Mouse (Mus musculus): ENCODE results near the gene Gadl1.

The Gadl1 gene

DNA sequence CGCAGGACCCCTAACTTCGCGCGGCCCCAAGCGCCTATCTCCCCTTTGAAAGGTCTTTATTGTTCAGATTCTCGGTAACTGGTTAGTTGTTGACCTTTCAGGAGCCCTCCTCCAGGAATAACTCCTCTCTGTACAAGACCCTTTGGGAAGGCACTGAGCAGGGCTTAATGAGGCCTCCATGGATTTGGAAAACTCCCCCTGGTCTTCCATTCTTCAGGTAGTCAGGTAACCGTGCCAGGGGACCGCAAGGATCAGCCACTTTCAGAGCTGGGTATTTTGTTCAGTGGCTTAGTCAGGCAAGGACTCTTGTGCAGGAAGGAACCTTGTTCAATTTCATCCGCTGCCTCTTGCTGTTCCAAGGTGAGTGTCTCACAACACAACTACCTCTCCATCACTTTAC lies at the start of gene Gadl1:
Gene Gadl1, plus strand, starts transcription at position 301 of the 400 bp plus-strand sequence.
- DNase-seq (ENCODE audit: low read depth, low spot score): no peak

DNA sequence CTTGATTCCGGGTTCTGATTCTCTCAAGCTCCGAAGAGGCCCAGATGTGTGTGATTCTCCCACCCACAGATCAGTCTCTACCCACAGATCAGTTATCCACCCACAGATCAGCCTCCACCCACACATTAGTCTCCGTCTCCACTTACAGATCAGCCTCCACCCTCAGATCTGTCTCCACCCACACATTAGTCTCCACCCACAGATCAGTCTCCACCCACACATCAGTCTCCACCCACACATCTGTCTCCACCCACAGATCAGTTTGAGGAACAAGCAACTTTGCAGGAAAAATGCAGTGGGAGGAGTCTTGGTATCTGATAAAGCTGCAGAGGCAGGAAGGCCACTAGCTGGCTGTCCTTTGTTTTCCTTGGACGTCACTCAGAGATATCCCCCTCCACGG lies 46.5 kb upstream of the Gadl1 start:
- no peak for DNase-seq (ENCODE audit: low read depth, low spot score)

DNA sequence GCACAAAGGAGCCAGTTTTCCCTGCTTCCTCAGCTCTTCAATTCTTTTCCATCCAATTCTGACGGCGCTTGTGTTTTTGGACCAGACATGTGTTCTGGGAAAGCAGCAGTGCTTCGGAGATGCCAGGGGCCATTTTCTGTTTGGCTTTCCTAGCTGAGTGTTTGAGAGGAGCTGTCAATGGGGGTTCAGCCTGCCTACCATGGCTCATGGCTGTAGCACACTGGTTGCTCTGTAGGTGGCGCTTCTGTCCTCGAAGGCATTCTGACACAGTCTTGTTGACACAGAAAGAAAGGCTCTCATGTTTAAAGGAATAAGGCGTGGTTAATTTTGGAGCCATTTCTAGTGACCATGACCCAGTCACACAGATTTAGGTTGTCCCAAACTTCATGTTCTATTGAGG lies 45.9 kb upstream of the Gadl1 start:
- DNase-seq (ENCODE audit: low read depth, low spot score): no peak

DNA sequence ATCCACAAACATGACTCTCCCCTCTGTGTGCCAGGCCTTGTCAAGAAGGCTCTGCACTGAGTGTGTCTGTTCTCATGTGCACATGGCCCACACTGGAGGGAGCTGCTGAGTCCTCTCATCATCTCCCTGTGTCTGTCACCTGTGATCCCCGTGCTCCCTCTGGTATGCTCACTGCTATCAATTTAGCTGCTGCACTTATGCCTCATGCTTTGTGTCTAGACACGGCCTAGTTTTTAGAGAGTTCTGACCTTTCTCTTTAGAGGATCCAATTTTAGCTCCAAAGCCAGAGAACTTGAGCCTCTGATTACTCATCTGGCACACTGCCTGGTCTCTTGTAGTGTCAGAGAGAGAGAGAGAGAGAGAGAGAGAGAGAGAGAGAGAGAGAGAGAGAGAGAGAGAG lies 42.0 kb upstream of the Gadl1 start:
- DNase-seq (ENCODE audit: low read depth, low spot score): no peak

DNA sequence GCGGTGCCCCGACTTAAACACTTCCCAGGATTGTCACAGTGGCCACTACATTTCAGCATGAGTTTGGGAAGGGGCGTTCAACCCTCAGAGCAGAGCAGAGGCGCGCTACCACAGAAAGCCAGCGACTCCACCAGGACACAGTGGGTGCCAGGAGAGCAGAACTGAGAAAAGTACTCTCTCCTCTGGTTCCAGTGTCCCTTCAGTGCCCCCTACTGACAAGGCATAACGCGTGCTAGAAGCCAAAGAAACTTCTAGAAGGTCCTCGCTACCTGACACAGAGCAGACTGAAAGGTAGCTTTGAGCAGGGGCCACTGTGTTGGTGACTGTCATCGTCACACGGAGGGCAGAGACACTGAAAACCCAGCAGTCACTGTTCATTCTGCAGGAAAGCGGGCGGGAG lies 39.1 kb upstream of the Gadl1 start:
- DNase-seq (ENCODE audit: low read depth, low spot score): no peak

DNA sequence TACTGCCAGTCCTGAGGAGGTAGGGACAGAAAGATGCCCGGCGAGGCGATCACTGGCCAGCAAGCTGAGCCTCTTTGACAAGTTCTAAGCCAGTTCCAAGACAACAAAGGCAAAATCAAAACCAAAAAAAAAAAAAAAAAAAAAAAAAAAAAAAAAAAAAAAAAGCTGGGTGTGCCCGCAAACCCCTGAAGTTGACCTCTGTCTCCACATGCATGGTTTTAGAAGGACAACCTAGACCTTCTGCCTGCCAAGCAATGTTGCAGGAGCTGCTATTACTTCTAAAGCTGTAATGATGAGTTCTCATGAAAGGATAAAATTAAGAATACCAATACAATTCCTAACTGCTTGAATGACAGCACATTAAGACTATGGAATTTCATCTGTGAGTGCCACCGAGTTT lies 38.6 kb upstream of the Gadl1 start:
- no peak for DNase-seq (ENCODE audit: low read depth, low spot score)

DNA sequence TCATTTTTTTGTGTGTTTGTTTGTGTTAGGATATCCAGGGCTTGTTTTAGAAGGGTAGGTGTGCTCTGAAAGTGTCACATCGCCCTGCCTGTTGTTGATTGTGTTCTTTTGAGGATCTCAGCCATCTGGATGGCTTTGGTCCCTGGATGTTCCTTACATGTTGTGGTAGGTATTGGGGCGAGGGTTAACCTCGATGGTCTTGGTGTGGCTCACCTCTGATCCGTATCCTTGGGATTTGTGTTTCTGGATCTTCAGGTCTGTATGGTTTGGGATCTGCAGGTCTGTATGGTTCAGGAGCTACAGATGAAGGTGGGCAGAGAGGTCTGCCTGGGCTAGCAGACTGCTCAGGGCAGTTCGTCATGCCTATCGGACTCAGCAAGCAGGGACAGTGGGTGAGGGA lies 28.8 kb upstream of the Gadl1 start:
- no peak for DNase-seq (ENCODE audit: low read depth, low spot score)

DNA sequence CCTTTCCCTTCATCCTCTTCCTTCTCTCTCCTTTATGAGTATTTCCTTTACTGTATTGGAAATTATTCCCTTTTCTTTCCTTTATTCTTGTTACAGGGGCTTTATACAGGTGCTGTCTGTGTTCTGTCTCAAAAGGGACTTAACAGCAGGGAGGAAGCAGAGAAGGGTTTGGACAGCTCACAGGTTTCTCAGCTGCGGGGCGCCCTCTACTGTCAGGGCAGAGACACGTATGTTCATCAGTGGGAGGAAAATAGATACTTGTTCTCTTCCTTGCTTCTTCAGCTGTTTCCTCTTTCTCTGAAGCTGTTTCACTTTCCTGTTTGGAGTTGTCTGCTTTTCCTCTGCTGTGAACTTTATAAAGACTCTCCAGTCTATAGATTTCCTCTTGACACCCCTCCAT lies 28.1 kb upstream of the Gadl1 start:
- no peak for DNase-seq (ENCODE audit: low read depth, low spot score)

DNA sequence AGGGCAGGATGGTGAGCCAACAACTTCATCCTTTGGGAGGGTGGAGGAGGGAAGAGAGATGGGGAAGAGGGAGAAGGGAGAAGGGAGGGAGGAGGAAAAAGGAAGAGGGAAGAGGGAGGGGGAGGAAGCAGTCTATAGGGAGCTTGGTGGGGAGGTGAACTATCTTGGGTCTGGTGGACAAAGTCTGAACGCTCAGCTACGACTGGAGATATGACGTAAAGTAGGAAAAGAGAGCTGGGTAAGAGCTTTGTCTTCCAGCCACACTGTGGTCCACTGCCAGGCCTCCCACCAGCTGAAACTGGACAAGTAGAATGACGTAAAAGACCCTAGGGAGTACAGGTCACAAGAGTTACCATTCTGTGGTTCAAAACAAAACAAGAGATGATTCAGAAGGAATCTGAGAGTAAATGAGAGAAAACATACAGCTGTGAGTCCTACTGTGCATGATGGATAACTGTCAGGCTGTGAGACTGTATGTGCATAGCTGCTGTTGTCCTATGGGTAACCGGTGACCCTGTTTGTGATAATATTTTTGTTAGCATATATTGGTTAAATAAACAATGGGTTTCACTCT lies 26.5 kb upstream of the Gadl1 start:
- DNase-seq (ENCODE audit: low read depth, low spot score): peak; percentile 41

DNA sequence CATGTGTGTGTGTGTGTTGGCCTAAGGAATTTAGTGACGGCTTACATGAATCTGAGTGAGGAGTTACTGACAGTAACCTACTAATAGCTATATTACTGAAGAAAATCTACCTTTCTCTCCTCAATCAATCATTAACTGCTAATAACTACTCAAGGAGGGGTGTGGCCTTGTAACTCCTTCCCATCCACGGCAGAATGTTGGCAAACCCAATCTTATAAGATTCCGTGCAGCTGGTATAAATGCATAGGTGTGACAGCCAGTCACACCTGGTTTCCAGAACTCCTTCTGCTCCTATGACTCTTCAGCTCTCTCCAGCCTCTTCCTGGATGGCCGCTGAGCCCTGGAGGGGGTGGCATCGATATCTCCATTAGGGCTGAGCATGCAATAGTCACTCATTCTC lies 25.8 kb upstream of the Gadl1 start:
- no peak for DNase-seq (ENCODE audit: low read depth, low spot score)

DNA sequence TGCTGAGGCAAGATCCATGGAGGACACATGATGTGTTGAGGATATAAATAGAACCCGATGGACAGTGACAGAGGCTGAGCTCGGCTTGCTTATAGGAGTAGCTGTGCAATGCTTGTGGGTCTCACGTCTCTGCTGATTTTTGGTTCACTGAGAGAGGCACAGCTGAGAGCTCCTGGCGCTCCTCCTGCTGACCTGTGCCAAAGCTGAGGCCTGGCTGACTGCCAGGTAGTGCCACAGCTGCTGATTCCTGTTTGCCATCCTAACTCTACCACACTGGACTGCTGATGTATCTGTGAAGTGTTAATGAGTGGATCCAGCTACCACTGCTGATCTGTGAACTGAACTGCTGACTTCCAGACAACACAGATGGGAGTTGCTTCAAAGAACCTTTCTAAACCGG lies 21.7 kb upstream of the Gadl1 start:
- no peak for DNase-seq (ENCODE audit: low read depth, low spot score)

DNA sequence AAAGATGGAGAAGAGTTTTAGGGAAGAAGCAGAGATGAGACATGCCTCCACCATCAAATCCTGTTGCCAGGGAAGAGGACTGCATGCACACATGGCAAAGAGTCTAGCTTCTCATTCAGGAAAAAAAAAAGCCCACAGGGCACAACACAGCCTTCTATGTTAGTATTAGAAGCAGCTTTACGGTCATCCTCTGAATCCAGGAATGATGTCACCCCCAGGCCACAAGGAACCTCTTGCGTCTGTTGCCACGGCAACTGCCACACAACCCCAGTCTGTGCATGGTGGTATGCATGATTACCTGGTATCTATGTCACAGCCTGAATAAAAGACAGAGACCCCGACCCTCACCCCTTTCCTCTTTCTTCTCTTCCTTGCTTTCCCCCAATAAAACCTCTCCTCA lies 16.1 kb upstream of the Gadl1 start:
- DNase-seq (ENCODE audit: low read depth, low spot score): no peak

DNA sequence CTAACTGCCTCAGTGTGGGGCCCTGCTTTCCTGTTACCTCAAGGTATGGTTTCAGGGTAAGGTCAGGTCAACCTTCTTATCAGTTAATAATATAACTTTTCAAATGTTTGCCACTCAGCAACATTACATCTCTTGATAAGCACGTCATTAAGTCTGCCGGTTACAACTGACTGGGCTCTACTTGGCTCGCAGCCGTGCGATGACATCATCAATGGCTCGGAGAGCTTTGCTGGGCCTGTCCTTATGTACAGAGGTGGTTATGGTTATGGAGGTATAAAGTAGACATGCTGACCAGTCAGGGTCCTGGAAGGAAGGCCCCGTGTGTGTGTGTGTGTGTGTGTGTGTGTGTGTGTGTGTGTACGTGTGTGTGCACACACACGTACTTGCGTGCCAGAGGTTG lies 15.3 kb upstream of the Gadl1 start:
- DNase-seq (ENCODE audit: low read depth, low spot score): no peak

DNA sequence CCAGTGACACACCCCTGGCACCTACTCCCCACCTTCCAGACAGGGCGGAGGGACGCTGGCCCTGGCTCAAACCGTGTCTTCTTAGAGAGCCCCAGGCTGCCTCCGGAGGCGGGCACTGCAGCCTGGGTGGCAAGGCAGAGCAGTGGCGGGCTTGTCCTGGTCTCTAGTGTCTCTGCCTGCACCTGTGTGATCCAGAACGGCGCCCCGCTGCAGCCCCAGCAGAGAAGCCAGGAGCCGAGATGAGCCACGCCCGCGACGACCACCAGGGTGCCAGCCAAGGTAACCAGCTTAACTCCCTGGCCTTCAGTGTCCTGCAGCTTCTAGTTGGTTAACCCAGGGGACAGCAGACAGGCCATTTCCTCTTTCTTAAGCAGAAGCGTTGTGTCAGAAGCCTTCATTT lies 930 bp upstream of the Gadl1 start:
- no peak for DNase-seq (ENCODE audit: low read depth, low spot score)

DNA sequence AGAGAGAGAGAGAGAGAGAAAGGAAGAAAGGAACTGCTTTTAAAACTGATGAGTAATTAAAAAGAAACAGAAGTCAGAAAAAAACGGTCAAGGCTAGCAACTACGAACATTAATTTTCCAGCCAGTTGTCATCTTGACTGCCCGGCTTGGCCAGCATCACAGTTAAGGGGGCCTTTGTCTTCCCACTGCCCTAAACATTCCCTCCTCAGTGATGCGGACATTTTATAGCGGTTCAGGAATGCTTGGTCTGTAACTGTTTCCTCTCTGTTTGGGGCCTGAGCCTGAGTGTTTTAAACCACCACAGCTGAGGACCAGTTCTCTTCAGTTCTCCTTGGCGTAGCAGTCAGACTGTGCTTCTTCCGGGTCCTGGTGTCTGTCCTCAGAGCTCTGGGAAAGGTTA lies 4.8 kb downstream of the Gadl1 start:
- peak; percentile 47 for DNase-seq (ENCODE audit: low read depth, low spot score)

DNA sequence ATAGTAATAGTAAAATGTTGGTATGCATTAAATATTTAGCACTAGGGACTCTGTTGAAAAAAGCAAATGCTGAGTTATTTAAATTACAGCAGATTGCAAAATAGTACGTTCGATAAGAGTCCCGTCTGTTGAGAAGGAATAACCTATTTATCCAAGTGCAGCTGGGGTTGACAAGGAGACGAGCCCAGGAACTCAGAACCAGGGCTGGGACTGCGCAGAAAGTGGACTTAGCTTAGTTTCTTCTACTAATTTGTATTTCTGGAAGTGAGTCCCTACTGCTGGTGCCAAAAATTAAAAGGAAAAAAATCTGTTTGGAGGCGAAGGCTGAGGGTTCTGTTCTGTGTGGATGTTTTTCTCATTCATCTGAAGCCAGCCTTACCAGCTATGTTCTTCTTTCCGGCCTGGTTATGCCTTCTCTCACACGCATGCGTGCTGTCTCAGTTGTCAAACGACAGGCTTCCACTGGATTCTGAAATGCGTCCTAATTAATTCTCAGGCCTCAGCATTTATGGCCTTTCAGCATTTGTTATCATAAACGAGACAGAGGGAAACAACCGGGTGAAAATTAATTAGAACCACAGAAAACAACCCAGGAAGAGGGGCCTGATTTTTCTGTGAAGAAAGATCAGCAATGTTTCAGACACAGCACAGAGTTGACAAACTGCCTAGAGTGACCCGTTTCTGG lies 6.5 kb downstream of the Gadl1 start:
- no peak for DNase-seq (ENCODE audit: low read depth, low spot score)

DNA sequence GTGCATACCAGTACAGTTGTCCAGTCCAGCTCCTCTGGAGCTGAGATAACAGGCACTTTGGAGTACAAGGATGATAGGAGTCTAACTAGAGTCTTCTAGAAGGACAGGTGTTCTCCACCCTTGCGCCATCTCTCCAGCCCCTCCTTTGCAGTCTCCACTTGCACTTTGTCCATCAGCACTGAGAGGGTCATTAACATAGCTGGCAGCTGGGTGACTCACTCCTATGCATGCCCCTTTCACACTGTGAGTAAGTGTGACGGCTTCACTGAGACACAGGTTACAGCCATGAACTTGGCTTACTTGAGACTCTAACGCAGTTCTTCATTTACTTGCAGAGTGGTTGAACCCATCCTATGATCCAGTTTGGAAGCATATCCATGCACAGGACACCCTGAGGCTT lies 10.5 kb downstream of the Gadl1 start:
- DNase-seq (ENCODE audit: low read depth, low spot score): no peak

DNA sequence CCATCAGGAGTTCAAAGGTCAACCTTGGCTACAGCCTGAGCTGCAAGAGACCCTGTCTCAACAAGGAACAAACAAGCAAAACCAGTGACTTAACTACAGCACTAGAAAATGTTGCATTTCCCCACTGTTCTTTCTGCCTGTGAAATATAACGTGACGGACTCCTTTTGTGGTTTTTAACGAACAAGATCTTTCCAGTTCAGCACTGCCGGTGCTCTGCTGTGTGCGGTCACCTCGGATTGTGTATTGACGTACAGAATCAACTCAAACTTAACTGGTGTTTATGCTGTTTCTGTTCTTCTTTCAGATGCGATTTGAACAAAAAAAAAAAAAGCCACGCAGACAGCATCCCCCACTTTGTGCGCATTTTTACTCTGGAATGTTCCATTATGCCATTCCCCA lies 13.4 kb downstream of the Gadl1 start:
- DNase-seq (ENCODE audit: low read depth, low spot score): no peak

DNA sequence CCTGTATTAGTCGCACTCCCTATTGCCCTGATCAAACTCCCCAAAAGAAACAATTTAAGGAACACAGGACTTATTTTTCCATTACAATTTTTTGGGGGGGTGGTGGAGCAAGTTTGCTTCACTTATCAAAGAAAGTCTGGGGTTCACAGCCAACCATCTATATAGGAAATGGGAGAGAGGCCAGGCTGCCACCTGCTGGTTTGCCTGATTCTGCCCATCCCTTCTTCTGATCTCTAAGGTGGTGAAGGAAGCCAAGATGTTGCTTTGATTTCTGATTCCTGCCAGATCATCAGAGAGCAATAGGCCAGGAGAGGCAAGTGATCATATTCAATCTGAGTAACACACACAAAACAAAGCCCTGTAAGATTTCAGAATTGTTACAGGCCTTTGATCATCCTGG lies 14.8 kb downstream of the Gadl1 start:
- no peak for DNase-seq (ENCODE audit: low read depth, low spot score)

DNA sequence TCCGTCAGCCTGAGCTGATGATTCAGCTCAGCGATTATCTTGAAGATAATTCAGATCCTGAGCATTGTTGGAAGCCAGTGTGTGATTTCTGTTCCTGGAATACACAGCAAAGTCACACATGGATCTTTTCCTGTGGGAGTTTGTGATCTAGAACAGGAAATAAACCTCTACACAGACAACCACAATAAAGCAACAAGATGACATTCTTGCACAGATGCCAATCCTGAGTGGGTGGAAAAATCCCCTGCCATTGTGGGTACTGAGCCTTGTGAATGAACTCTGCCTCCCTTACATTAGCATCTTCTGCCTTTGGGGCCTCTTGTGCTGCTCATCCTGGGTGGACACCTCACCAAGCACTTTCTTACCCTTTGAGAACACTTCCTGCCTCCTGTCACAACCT lies 22.5 kb downstream of the Gadl1 start:
- DNase-seq (ENCODE audit: low read depth, low spot score): no peak

DNA sequence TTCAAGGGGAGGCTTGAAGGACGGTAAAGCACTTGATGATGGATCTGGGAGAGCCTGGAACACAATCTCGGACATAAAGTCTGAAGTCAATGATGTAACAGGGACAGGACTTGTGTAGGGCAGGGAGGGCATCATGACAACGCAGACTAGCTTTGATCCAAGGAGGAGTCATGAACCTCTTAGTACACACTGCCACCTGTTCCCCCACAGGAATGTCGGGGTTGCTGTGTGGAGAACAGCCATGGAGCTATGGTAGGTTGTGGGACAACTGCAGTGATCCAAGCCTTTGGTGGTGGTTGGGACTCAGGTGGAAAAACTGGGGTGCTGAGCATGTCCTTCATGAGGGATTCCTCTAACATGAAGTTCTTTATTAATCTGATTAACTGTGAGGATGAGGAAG lies 23.5 kb downstream of the Gadl1 start:
- DNase-seq (ENCODE audit: low read depth, low spot score): no peak

DNA sequence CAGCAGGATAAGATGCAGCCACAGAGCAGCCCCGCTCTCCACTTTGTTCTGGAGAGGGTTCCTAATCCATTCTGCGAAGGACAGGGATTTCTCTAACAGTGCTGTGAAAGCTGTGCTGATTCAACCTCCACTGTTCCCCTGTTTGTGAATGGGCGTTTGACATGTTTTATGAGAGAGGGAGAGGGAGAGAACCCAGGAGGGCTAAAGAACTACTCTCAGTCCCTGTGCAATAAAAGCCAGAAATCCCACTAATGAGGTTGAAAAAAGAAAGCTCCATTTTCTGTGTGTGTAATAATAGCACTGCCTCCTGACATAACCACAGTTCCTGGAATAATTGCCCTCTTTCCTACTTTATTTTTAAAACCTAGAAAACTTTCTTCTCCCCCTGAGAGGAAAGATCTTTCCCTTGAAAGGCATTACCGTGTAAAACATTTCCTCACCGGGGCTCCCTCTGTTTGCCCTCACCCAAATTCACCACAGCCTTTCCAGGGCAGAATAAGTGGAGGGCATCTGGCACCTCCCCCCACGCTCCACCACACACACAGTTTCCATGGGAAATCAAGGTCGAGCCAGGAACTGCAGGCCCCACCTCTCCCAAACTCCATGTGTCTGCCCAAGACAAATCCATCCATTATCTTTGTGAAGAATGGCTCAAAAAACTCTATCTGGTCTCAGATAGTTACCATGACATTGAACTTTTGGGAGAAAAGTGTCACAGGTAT lies 24.1 kb downstream of the Gadl1 start:
- no peak for DNase-seq (ENCODE audit: low read depth, low spot score)

DNA sequence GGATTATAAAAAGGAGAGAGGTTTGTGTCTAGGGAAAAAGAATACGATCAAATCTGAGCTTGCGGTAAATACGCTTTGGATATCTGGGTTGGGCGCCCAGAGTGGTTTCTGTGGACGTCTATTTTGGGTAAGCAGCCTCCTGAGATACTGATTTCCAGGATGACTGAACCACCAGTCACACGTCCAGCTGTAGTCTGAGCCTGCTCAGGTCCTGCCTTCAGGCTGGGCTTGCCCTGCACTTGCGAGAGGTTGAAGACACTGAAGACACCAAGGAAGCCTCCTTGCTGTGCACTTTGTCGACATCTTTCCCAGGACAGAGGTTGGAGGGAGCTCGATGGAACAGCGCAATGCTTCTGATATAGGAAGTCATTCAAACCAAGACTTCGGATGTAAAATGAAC lies 25.0 kb downstream of the Gadl1 start:
- DNase-seq (ENCODE audit: low read depth, low spot score): no peak

Data from mesoderm, embryonic 11.5 days (tissue).